Comparison of ENCODE assay signal across 8 mouse cellular contexts in genomic region chr8:84147324-84147766, GRCm38 (mm10). TPM values are rescaled to one million over a fixed set of nuclear protein-coding genes. Genes with fewer than 3 reads are reported as not detected.
DNase-seq lines count a peak whose midpoint lies in the region; ATAC-seq and TF ChIP-seq lines count a peak whose summit lies in the region.

No protein-coding gene starts in this region.

- TF ChIP-seq CTCF in MEL (IDR thresholded peaks at IDR 0.05 in 2 of 3, conservative IDR thresholded peaks at IDR 0.05 in 1 of 3; ENCODE audit: control insufficient read depth in 1 of 3, insufficient read depth in 1 of 3, low read depth in 2 of 3, low read length in 3 of 3, poor library complexity in 1 of 3, severe bottlenecking in 1 of 3) = no peak

- H3K79me2 ChIP-seq in MEL (ENCODE audit: control insufficient read depth, insufficient read depth, low read length, poor library complexity) = peaks cover 4% of the 10 kb centered on the region; the same call in 1 of the 2 replicates

- no peaks in the 10 kb centered on the region for H3K27me3 ChIP-seq in MEL (ENCODE audit: control insufficient read depth in 1 of 2, insufficient read depth in 2 of 2, low read length in 2 of 2)
- H3K27me3 ChIP-seq in forebrain, embryonic 16.5 days (replicated peaks; ENCODE audit: control insufficient read depth, insufficient read depth, low read length) = no peaks in the 10 kb centered on the region
- no peaks in the 10 kb centered on the region for H3K27me3 ChIP-seq in limb, embryonic 12.5 days
- no peaks in the 10 kb centered on the region for H3K27me3 ChIP-seq in midbrain, embryonic 11.5 days (ENCODE audit: control insufficient read depth, insufficient read depth, low read length)

- TF ChIP-seq EP300 in MEL (IDR thresholded peaks at IDR 0.05; ENCODE audit: low read depth in 1 of 2, low read length in 2 of 2) = no peak

- no peak for TF ChIP-seq POLR2A in MEL (IDR thresholded peaks at IDR 0.05; ENCODE audit: control insufficient read depth in 1 of 2, insufficient read depth in 1 of 2, low read depth in 1 of 2, low read length in 2 of 2, poor library complexity in 1 of 2)

- WGBS in forebrain, embryonic 16.5 days = 11% methylated on average over 14 of the region's 14 CpGs
- 7% methylated on average over 14 of the region's 14 CpGs for WGBS in limb, embryonic 12.5 days
- WGBS in midbrain, embryonic 11.5 days = 10% methylated on average over 14 of the region's 14 CpGs

- no peak for TF ChIP-seq RAD21 in MEL (IDR thresholded peaks at IDR 0.05; ENCODE audit: low read depth, low read length)

- no peak overlapping the region for H3K27ac ChIP-seq in MEL (ENCODE audit: control insufficient read depth, low read depth, low read length)
- H3K27ac ChIP-seq in forebrain, embryonic 16.5 days (ENCODE audit: low read length) = no peak overlapping the region
- H3K27ac ChIP-seq in limb, embryonic 12.5 days = peak overlapping the region; percentile 30; the same call in 1 of the 2 replicates
- no peak overlapping the region for H3K27ac ChIP-seq in midbrain, embryonic 11.5 days (ENCODE audit: low read depth, low read length)

- no peak; the same call in 1 of the 2 replicates for ATAC-seq in forebrain, embryonic 16.5 days
- ATAC-seq in limb, embryonic 12.5 days (ENCODE audit: insufficient number of reproducible peaks, insufficient read depth, low FRiP score, low TSS enrichment, low read depth) = peak; percentile 40; the same call in 1 of the 2 replicates
- ATAC-seq in midbrain, embryonic 11.5 days (ENCODE audit: low FRiP score) = no peak; the same call in none of the 2 replicates

- DNase-seq in embryo, embryonic 10.5 days (ENCODE audit: low spot score) = peak; percentile 16
- DNase-seq in embryo, embryonic 9.5 days (ENCODE audit: extremely low spot score) = no peak
- DNase-seq in MEL (ENCODE audit: low read depth, low spot score) = peak; percentile 14
- DNase-seq in midbrain, embryonic 11.5 days (ENCODE audit: low spot score, missing footprints) = no peak
- no peak for DNase-seq in layer of hippocampus, adult 11-12 months (ENCODE audit: low spot score)
- DNase-seq in thymus, adult 18-20 months = no peak

- H3K9ac ChIP-seq in MEL (ENCODE audit: control insufficient read depth, low read depth, low read length, poor library complexity, severe bottlenecking) = peak overlapping the region; percentile 82
- H3K9ac ChIP-seq in forebrain, embryonic 16.5 days (replicated peaks; ENCODE audit: low read depth, low read length) = peak overlapping the region; percentile 91
- peak overlapping the region; percentile 68 for H3K9ac ChIP-seq in limb, embryonic 12.5 days (replicated peaks)
- peak overlapping the region; percentile 87 for H3K9ac ChIP-seq in midbrain, embryonic 11.5 days (ENCODE audit: low read length)

- H3K4me3 ChIP-seq in MEL (ENCODE audit: control insufficient read depth in 1 of 2, insufficient read depth in 1 of 2, low read depth in 2 of 2, low read length in 2 of 2) = peak overlapping the region; percentile 74 to 77
- peak overlapping the region; percentile 81 for H3K4me3 ChIP-seq in forebrain, embryonic 16.5 days (replicated peaks; ENCODE audit: low read length)
- peak overlapping the region; percentile 61 for H3K4me3 ChIP-seq in limb, embryonic 12.5 days (replicated peaks)
- H3K4me3 ChIP-seq in midbrain, embryonic 11.5 days (ENCODE audit: low read depth, low read length) = peak overlapping the region; percentile 69

- peaks cover 0 to 12% of the 10 kb centered on the region in 2 experiments; a peak in 2 of 4 replicates for H3K4me1 ChIP-seq in MEL (ENCODE audit: control insufficient read depth in 1 of 2, insufficient read depth in 2 of 2, low read length in 2 of 2)
- H3K4me1 ChIP-seq in forebrain, embryonic 16.5 days (replicated peaks; ENCODE audit: control insufficient read depth, insufficient read depth, low read length) = peaks cover 22% of the 10 kb centered on the region
- H3K4me1 ChIP-seq in limb, embryonic 12.5 days (replicated peaks) = peaks cover 14% of the 10 kb centered on the region; the same call in 1 of the 2 replicates
- peaks cover 10% of the 10 kb centered on the region for H3K4me1 ChIP-seq in midbrain, embryonic 11.5 days (ENCODE audit: control insufficient read depth, insufficient read depth, low read length)

- H3K4me2 ChIP-seq in forebrain, embryonic 16.5 days (ENCODE audit: low read length) = peak overlapping the region; percentile 88
- H3K4me2 ChIP-seq in limb, embryonic 12.5 days = peak overlapping the region; percentile 72
- H3K4me2 ChIP-seq in midbrain, embryonic 11.5 days = peak overlapping the region; percentile 88

- no peaks in the 10 kb centered on the region for H3K9me3 ChIP-seq in MEL (replicated peaks; ENCODE audit: insufficient read depth, low read length)
- H3K9me3 ChIP-seq in forebrain, embryonic 16.5 days (ENCODE audit: control insufficient read depth, low read length) = no peaks in the 10 kb centered on the region
- no peaks in the 10 kb centered on the region for H3K9me3 ChIP-seq in limb, embryonic 12.5 days
- H3K9me3 ChIP-seq in midbrain, embryonic 11.5 days (ENCODE audit: control insufficient read depth, low read length) = no peaks in the 10 kb centered on the region

- H3K36me3 ChIP-seq in MEL (ENCODE audit: control insufficient read depth in 1 of 2, insufficient read depth in 2 of 2, low read length in 2 of 2) = peaks cover 0 to 10% of the 10 kb centered on the region in 2 experiments; a peak in 3 of 4 replicates
- peaks cover 17% of the 10 kb centered on the region for H3K36me3 ChIP-seq in forebrain, embryonic 16.5 days (ENCODE audit: control insufficient read depth, insufficient read depth)
- peaks cover 34% of the 10 kb centered on the region for H3K36me3 ChIP-seq in limb, embryonic 12.5 days
- H3K36me3 ChIP-seq in midbrain, embryonic 11.5 days (ENCODE audit: control insufficient read depth, insufficient read depth, low read length) = peaks cover 10% of the 10 kb centered on the region

TF ChIP-seq in MEL, 35 proteins besides CTCF, POLR2A, EP300 and RAD21 (continues in another document):
- TF ChIP-seq MXI1 (IDR thresholded peaks at IDR 0.05; ENCODE audit: low read depth, low read length) (no peak), MYC (IDR thresholded peaks at IDR 0.05; ENCODE audit: low read depth, low read length) (no peak), USF1 (IDR thresholded peaks at IDR 0.05; ENCODE audit: low read depth, low read length) (no peak), RCOR1 (IDR thresholded peaks at IDR 0.05; ENCODE audit: low read depth, low read length) (no peak), JUND (IDR thresholded peaks at IDR 0.05; ENCODE audit: low read depth, low read length) (no peak), MAZ (IDR thresholded peaks at IDR 0.05; ENCODE audit: low read depth, low read length) (no peak), NRF1 (IDR thresholded peaks at IDR 0.05; ENCODE audit: insufficient read depth, low read depth, low read length, poor library complexity, severe bottlenecking) (no peak), UBTF (IDR thresholded peaks at IDR 0.05; ENCODE audit: borderline replicate concordance, insufficient read depth, low read depth, low read length) (no peak), USF2 (IDR thresholded peaks at IDR 0.05; ENCODE audit: borderline replicate concordance in 1 of 2, insufficient read depth in 1 of 2, low read depth in 1 of 2, low read length in 2 of 2) (no peak), ETS1 (IDR thresholded peaks at IDR 0.05; ENCODE audit: low read depth, low read length) (no peak)

RNA-seq across cellular contexts. Expression of gene Cc2d1a, which starts 0.4 kb away (rescaled TPM):
- total RNA-seq in MEL (2012; rRNA removed) = 7.3 and 9.1 TPM in 2 replicates
- 10 to 100 TPM in 1 of 2 experiments, not detected in 1; 18.7 TPM for polyA plus RNA-seq in MEL (2012; ENCODE audit: insufficient read depth in 1 of 2, insufficient read length in 2 of 2, low read depth in 1 of 2, low replicate concordance in 2 of 2, missing spikeins in 1 of 2)
- 35.4 and 43.8 TPM in 2 replicates for polyA plus RNA-seq in forebrain, embryonic 16.5 days (2015; fragmentation: Nextera tagmentation; extraction: Ambion mirVana)
- polyA plus RNA-seq in limb, embryonic 12.5 days (2016; fragmentation: Nextera tagmentation; extraction: Ambion mirVana) = 26.2 and 28.7 TPM in 2 replicates
- polyA plus RNA-seq in midbrain, embryonic 11.5 days (2014; fragmentation: Nextera tagmentation; extraction: Ambion mirVana) = 7.6 and 8.9 TPM in 2 replicates

RNA-seq across cellular contexts. Expression of gene 4930432K21Rik, which starts 0.5 kb away (rescaled TPM):
- 1.3 and 2.2 TPM in 2 replicates for total RNA-seq in MEL (2012; rRNA removed)
- 1 to 10 TPM in 1 of 2 experiments, not detected in 1; 3.0 TPM for polyA plus RNA-seq in MEL (2012; ENCODE audit: insufficient read depth in 1 of 2, insufficient read length in 2 of 2, low read depth in 1 of 2, low replicate concordance in 2 of 2, missing spikeins in 1 of 2)
- polyA plus RNA-seq in forebrain, embryonic 16.5 days (2015; fragmentation: Nextera tagmentation; extraction: Ambion mirVana) = 2.6 and 3.5 TPM in 2 replicates
- 1.6 TPM in 2 replicates for polyA plus RNA-seq in limb, embryonic 12.5 days (2016; fragmentation: Nextera tagmentation; extraction: Ambion mirVana)
- 0.83 and 0.86 TPM in 2 replicates for polyA plus RNA-seq in midbrain, embryonic 11.5 days (2014; fragmentation: Nextera tagmentation; extraction: Ambion mirVana)

RNA-seq across cellular contexts. Expression of gene Podnl1, which starts 21.6 kb away (rescaled TPM):
- total RNA-seq in MEL (2012; rRNA removed) = 0.04 and 0.07 TPM in 2 replicates
- under 1 TPM in 1 of 2 experiments, not detected in 1; 0.08 TPM for polyA plus RNA-seq in MEL (2012; ENCODE audit: insufficient read depth in 1 of 2, insufficient read length in 2 of 2, low read depth in 1 of 2, low replicate concordance in 2 of 2, missing spikeins in 1 of 2)
- 0.31 and 0.38 TPM in 2 replicates for polyA plus RNA-seq in forebrain, embryonic 16.5 days (2015; fragmentation: Nextera tagmentation; extraction: Ambion mirVana)
- polyA plus RNA-seq in limb, embryonic 12.5 days (2016; fragmentation: Nextera tagmentation; extraction: Ambion mirVana) = 0.83 and 1.1 TPM in 2 replicates
- polyA plus RNA-seq in midbrain, embryonic 11.5 days (2014; fragmentation: Nextera tagmentation; extraction: Ambion mirVana) = 0.25 and 0.32 TPM in 2 replicates

RNA-seq across cellular contexts. Expression of gene Nanos3, which starts 37.7 kb away (rescaled TPM):
- 0.56 and 2.0 TPM in 2 replicates for total RNA-seq in MEL (2012; rRNA removed)
- 1 to 10 TPM in 1 of 2 experiments, not detected in 1; 1.7 TPM for polyA plus RNA-seq in MEL (2012; ENCODE audit: insufficient read depth in 1 of 2, insufficient read length in 2 of 2, low read depth in 1 of 2, low replicate concordance in 2 of 2, missing spikeins in 1 of 2)
- 3.2 and 4.7 TPM in 2 replicates for polyA plus RNA-seq in forebrain, embryonic 16.5 days (2015; fragmentation: Nextera tagmentation; extraction: Ambion mirVana)
- polyA plus RNA-seq in limb, embryonic 12.5 days (2016; fragmentation: Nextera tagmentation; extraction: Ambion mirVana) = 3.3 and 5.5 TPM in 2 replicates
- 4.7 and 4.9 TPM in 2 replicates for polyA plus RNA-seq in midbrain, embryonic 11.5 days (2014; fragmentation: Nextera tagmentation; extraction: Ambion mirVana)

RNA-seq across cellular contexts. Expression of gene Dcaf15, which starts 42.8 kb away (rescaled TPM):
- total RNA-seq in MEL (2012; rRNA removed) = 34.4 and 37.0 TPM in 2 replicates
- polyA plus RNA-seq in MEL (2012; ENCODE audit: insufficient read depth in 1 of 2, insufficient read length in 2 of 2, low read depth in 1 of 2, low replicate concordance in 2 of 2, missing spikeins in 1 of 2) = 10 to 100 TPM in 1 of 2 experiments, not detected in 1; 56.1 TPM
- 16.0 and 20.6 TPM in 2 replicates for polyA plus RNA-seq in forebrain, embryonic 16.5 days (2015; fragmentation: Nextera tagmentation; extraction: Ambion mirVana)
- 16.3 and 17.0 TPM in 2 replicates for polyA plus RNA-seq in limb, embryonic 12.5 days (2016; fragmentation: Nextera tagmentation; extraction: Ambion mirVana)
- 12.2 and 14.3 TPM in 2 replicates for polyA plus RNA-seq in midbrain, embryonic 11.5 days (2014; fragmentation: Nextera tagmentation; extraction: Ambion mirVana)

Comparison
In these comparisons a context has a peak if more than half of its experiments do, and no peak if none do; other contexts are left out.
1. DNase-seq: peak in embryo, embryonic 10.5 days (single experiment) and MEL (single experiment); none in embryo, embryonic 9.5 days (single experiment), midbrain, embryonic 11.5 days (single experiment), layer of hippocampus, adult 11-12 months (single experiment) and thymus, adult 18-20 months (0 of 2).
2. Peak in every context shown above with its lines, with median percentiles within 50 percentile points of each other: H3K4me3 ChIP-seq, H3K9ac ChIP-seq and H3K4me2 ChIP-seq.